Mouse (Mus musculus): ENCODE measurements around the gene Sult5a1. TPM values are rescaled to one million over a fixed set of nuclear protein-coding genes. Genes with fewer than 3 reads are reported as not detected.
"Not testable (repeated sequence)": the region's sequence is repeated elsewhere in the genome, so short reads cannot be mapped to it uniquely, and the experiment has no call there.

The Sult5a1 gene
- polyA plus RNA-seq, 1 experiment from 2014 or later, result 2.9 TPM

DNA sequence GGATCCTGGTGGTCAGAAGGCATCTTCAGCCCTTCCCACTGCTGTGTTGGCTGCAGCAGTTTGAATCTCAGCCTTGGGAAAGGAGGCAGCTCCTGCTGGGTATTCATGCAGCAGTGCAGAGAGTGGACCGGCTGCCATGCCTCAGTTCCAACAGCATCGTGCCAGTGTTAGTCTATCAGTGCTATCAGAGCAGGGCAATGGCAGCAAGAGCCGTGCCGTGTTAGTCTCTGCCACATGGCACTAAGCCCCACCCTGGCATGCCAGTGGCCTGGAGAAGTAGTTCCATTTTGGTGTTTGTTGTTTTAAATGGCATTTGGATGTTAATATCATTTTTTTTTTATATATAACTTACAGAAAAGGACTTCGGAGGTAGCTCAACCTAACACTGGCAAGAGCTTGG lies 49.2 kb downstream of the Sult5a1 start:
- Histone ChIP-seq H3K4me3 (ENCODE audit: low read depth, low read length) (no peak overlapping the region), H3K27me3 (ENCODE audit: control insufficient read depth, insufficient read depth, low read length) (no peaks in the 10 kb centered on the region), H3K9ac (ENCODE audit: low read length) (no peak overlapping the region), H3K4me2 (no peak overlapping the region), H3K27ac (ENCODE audit: low read depth, low read length) (no peak overlapping the region), H3K9me3 (ENCODE audit: control insufficient read depth, low read length) (no peaks in the 10 kb centered on the region), H3K36me3 (ENCODE audit: control insufficient read depth, insufficient read depth, low read length) (peaks cover 7% of the 10 kb centered on the region; the same call in 1 of the 2 replicates), H3K4me1 (ENCODE audit: control insufficient read depth, insufficient read depth, low read length) (peaks cover under 1% of the 10 kb centered on the region; the same call in 1 of the 2 replicates)
- WGBS, result 91% methylated on average over 5 of the region's 5 CpGs
- ATAC-seq (ENCODE audit: low FRiP score), result no peak
- DNase-seq (ENCODE audit: low spot score, missing footprints), result peak; percentile 70

DNA sequence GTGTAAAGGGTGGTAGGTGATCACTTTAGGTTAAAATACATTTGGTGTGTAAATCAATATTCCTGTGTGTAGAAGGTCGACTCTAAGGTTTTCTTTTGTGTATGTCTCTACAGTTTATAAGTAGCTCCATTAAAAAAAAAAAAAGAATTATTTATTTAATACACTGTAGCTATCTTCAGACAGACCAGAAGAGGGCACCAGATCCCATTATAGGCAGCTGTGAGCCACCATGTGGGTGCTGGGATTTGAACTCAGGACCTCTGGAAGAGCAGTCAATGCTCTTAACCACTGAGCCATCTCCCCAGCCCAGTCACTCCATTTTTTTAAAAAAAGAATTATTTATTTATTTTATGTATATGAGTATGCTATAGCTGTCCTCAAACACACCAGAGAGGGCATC lies 50.1 kb downstream of the Sult5a1 start:
- H3K4me3 ChIP-seq (ENCODE audit: low read depth, low read length), result no peak overlapping the region
- DNase-seq (ENCODE audit: low spot score, missing footprints) (peak; percentile 74), ATAC-seq (ENCODE audit: low FRiP score) (no peak)
- no peak overlapping the region for H3K27ac ChIP-seq (ENCODE audit: low read depth, low read length)
- peaks cover 9% of the 10 kb centered on the region for H3K4me1 ChIP-seq (ENCODE audit: control insufficient read depth, insufficient read depth, low read length)
- H3K9ac ChIP-seq (ENCODE audit: low read length), result no peak overlapping the region
- H3K27me3 ChIP-seq (ENCODE audit: control insufficient read depth, insufficient read depth, low read length), result no peaks in the 10 kb centered on the region
- peaks cover 7% of the 10 kb centered on the region; the same call in 1 of the 2 replicates for H3K36me3 ChIP-seq (ENCODE audit: control insufficient read depth, insufficient read depth, low read length)
- 71% methylated on average over 1 of the region's 1 CpGs for WGBS
- no peak overlapping the region for H3K4me2 ChIP-seq
- no peaks in the 10 kb centered on the region for H3K9me3 ChIP-seq (ENCODE audit: control insufficient read depth, low read length)

DNA sequence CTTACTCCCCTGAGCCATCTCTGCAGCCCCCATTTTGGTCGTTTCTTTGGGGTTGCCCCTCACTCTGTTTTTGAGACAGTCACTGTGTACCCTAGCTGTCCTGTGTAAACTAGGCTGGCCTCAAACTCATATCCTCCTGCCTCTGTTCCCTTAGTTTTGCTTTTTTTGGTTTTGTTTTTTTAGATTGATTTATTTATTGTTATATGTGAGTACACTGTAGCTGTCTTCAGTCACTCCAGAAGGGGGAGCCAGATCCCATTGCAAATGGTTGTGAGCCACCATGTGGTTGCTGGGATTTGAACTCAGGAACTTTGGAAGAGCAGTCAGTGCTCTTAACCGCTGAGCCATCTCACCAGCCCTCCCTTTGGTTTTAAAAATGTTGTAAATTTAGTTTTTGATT lies 51.6 kb downstream of the Sult5a1 start:
- Histone ChIP-seq H3K36me3 (ENCODE audit: control insufficient read depth, insufficient read depth, low read length) (peaks cover 7% of the 10 kb centered on the region; the same call in 1 of the 2 replicates), H3K27me3 (ENCODE audit: control insufficient read depth, insufficient read depth, low read length) (no peaks in the 10 kb centered on the region), H3K9me3 (ENCODE audit: control insufficient read depth, low read length) (no peaks in the 10 kb centered on the region), H3K27ac (ENCODE audit: low read depth, low read length) (no peak overlapping the region), H3K4me1 (ENCODE audit: control insufficient read depth, insufficient read depth, low read length) (peaks cover 11% of the 10 kb centered on the region), H3K9ac (ENCODE audit: low read length) (no peak overlapping the region), H3K4me2 (no peak overlapping the region), H3K4me3 (ENCODE audit: low read depth, low read length) (no peak overlapping the region)
- WGBS, result 50% methylated on average over 2 of the region's 2 CpGs
- DNase-seq (ENCODE audit: low spot score, missing footprints) (peak; percentile 85), ATAC-seq (ENCODE audit: low FRiP score) (no peak)

DNA sequence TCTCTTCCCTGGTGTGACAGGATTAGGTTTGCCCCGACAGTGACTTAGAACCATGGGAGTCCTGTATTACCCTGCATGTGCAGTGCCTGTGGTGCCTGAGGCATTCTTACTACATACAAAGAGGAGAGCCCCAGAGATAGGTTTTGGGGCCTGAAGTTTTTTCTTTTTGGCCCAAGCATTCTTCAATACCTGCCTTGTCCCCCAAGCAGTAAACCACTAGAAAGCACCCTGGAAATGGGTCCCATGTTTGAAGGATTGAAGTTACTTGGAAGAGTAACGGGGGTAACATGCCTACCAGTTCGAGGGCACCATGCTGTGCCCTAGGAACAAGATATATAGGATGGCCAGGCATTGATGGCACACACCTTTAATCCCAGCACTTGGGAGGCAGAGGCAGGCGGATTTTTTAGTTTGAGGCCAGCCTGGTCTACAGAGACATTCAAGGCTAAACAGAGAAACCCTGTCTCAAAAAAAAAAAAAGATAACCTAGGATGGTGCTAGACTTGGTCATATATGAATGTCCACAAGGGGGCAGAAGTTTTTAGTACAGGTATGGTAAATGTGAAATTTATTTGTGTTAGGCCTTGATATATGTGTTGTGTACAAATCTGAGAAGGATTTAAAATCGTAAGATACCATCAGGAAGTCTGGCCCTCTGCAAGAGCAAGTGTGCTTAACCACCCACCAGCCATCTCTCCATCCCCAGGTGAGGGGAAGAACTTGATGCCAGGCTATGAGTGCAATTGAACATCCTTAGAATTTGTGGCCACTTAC lies 52.4 kb downstream of the Sult5a1 start:
- peak; percentile 90 for DNase-seq (ENCODE audit: low spot score, missing footprints)
- 65% methylated on average over 5 of the region's 5 CpGs for WGBS

DNA sequence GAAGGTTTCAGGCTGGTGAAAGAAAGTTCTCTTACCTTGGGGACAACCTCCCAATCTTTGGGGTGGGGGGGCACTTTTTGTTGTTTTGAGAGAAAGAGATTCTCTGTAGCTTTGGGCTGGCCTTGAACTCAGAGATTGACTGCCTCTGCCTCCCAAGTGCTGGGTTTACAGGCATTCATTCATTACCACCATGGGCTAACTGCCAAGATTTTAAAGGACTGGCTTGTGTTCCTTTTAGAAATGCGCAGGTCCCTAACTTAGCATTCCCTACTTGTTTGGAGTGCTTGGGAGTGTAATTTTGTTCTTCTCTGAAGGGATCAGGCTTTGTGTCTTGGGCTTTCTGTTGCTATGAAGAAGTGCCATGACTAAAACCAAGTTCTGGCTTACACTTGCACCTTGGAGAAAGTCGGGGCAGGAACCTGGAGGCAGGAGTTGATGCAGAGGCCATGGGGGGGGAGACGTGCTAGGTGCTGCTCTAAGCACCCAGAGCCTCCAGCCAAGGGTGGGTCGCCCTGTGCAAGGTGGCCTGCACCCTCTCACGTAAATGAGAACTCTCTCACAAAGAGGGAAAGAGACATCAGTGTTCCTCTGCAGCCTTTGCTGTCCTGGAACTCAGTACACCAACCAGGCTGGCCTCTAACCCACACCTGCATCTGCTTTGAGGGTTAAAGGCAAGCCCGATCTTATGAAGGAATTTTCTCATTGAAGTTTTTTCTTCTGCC lies 53.9 kb downstream of the Sult5a1 start:
- WGBS, result 87% methylated on average over 6 of the region's 6 CpGs
- Histone ChIP-seq H3K4me2 (peak overlapping the region; percentile 92), H3K9me3 (ENCODE audit: control insufficient read depth, low read length) (no peaks in the 10 kb centered on the region), H3K27me3 (ENCODE audit: control insufficient read depth, insufficient read depth, low read length) (no peaks in the 10 kb centered on the region), H3K36me3 (ENCODE audit: control insufficient read depth, insufficient read depth, low read length) (peaks cover 7% of the 10 kb centered on the region; the same call in 1 of the 2 replicates), H3K27ac (ENCODE audit: low read depth, low read length) (no peak overlapping the region), H3K4me1 (ENCODE audit: control insufficient read depth, insufficient read depth, low read length) (peaks cover 11% of the 10 kb centered on the region), H3K4me3 (ENCODE audit: low read depth, low read length) (no peak overlapping the region), H3K9ac (ENCODE audit: low read length) (peak overlapping the region; percentile 97)
- ATAC-seq (ENCODE audit: low FRiP score) (no peak), DNase-seq (ENCODE audit: low spot score, missing footprints) (peak; percentile 76)

More for the DNA sequence above, 52.4 kb downstream of the Sult5a1 start:
- peaks cover 7% of the 10 kb centered on the region; the same call in 1 of the 2 replicates for H3K36me3 ChIP-seq (ENCODE audit: control insufficient read depth, insufficient read depth, low read length)
- H3K27me3 ChIP-seq (ENCODE audit: control insufficient read depth, insufficient read depth, low read length), result no peaks in the 10 kb centered on the region
- ATAC-seq (ENCODE audit: low FRiP score), result no peak
- H3K4me3 ChIP-seq (ENCODE audit: low read depth, low read length), result no peak overlapping the region
- H3K9ac ChIP-seq (ENCODE audit: low read length), result no peak overlapping the region
- H3K4me2 ChIP-seq, result no peak overlapping the region
- H3K4me1 ChIP-seq (ENCODE audit: control insufficient read depth, insufficient read depth, low read length), result peaks cover 11% of the 10 kb centered on the region
- no peak overlapping the region for H3K27ac ChIP-seq (ENCODE audit: low read depth, low read length)
- H3K9me3 ChIP-seq (ENCODE audit: control insufficient read depth, low read length), result no peaks in the 10 kb centered on the region

DNA sequence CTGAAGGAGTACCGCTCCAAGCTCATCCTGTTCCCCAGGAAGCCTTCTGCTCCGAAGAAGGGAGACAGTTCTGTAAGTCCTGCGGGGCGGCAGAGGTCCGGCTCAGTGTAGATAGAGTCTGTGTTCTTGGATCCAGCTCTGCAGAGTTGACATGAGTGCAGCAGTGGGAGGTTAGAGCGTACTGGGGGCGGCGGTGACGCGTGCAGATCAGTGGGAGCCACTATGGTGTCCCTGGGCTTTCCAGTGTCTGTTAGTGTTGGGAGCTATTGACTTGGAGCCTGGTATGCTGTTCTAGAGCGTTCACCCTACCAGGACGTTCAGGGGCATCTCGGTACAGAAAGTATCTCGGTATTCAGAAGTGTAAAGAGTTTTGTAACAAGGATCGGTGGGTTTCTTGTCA lies 54.8 kb downstream of the Sult5a1 start:
- ATAC-seq (ENCODE audit: low FRiP score), result no peak
- WGBS, result 21% methylated on average over 14 of the region's 15 CpGs

DNA sequence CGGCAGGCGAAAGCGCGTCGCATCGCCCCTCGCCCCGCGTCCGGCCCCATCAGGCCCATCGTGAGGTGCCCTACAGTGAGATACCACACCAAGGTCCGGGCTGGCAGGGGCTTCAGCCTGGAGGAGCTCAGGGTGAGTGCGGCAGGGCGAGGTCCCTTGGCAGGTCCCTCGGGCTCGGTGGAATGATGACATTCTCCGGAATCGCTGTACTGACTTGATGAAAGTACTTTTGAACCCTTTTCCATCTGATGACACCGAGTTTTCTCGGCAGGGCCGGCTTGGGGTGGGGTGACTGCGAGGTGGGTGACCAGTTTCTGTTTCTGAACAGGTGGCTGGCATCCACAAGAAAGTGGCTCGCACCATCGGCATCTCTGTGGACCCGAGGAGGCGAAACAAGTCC lies 55.3 kb downstream of the Sult5a1 start:
- H3K27me3 ChIP-seq (ENCODE audit: control insufficient read depth, insufficient read depth, low read length); H3K9me3 ChIP-seq (ENCODE audit: control insufficient read depth, low read length); H3K36me3 ChIP-seq (ENCODE audit: control insufficient read depth, insufficient read depth, low read length): not testable (repeated sequence)
- ATAC-seq (ENCODE audit: low FRiP score) (peak; percentile 17; the same call in 1 of the 2 replicates), DNase-seq (ENCODE audit: low spot score, missing footprints) (peak; percentile 92)
- Histone ChIP-seq H3K27ac (ENCODE audit: low read depth, low read length) (peak overlapping the region; percentile 91), H3K4me1 (ENCODE audit: control insufficient read depth, insufficient read depth, low read length) (peaks cover 11% of the 10 kb centered on the region), H3K9ac (ENCODE audit: low read length) (peak overlapping the region; percentile 97), H3K4me2 (peak overlapping the region; percentile 92), H3K4me3 (ENCODE audit: low read depth, low read length) (peak overlapping the region; percentile 84)
- WGBS, result under 1% methylated on average over 20 of the region's 26 CpGs

More for the DNA sequence above, 54.8 kb downstream of the Sult5a1 start:
- no peak overlapping the region for H3K27ac ChIP-seq (ENCODE audit: low read depth, low read length)
- H3K9ac ChIP-seq (ENCODE audit: low read length), result peak overlapping the region; percentile 97
- H3K4me3 ChIP-seq (ENCODE audit: low read depth, low read length), result peak overlapping the region; percentile 84
- DNase-seq (ENCODE audit: low spot score, missing footprints), result peak; percentile 87
- no peaks in the 10 kb centered on the region for H3K27me3 ChIP-seq (ENCODE audit: control insufficient read depth, insufficient read depth, low read length)
- peaks cover 7% of the 10 kb centered on the region; the same call in 1 of the 2 replicates for H3K36me3 ChIP-seq (ENCODE audit: control insufficient read depth, insufficient read depth, low read length)
- peak overlapping the region; percentile 92 for H3K4me2 ChIP-seq
- peaks cover 11% of the 10 kb centered on the region for H3K4me1 ChIP-seq (ENCODE audit: control insufficient read depth, insufficient read depth, low read length)
- H3K9me3 ChIP-seq (ENCODE audit: control insufficient read depth, low read length), result no peaks in the 10 kb centered on the region

DNA sequence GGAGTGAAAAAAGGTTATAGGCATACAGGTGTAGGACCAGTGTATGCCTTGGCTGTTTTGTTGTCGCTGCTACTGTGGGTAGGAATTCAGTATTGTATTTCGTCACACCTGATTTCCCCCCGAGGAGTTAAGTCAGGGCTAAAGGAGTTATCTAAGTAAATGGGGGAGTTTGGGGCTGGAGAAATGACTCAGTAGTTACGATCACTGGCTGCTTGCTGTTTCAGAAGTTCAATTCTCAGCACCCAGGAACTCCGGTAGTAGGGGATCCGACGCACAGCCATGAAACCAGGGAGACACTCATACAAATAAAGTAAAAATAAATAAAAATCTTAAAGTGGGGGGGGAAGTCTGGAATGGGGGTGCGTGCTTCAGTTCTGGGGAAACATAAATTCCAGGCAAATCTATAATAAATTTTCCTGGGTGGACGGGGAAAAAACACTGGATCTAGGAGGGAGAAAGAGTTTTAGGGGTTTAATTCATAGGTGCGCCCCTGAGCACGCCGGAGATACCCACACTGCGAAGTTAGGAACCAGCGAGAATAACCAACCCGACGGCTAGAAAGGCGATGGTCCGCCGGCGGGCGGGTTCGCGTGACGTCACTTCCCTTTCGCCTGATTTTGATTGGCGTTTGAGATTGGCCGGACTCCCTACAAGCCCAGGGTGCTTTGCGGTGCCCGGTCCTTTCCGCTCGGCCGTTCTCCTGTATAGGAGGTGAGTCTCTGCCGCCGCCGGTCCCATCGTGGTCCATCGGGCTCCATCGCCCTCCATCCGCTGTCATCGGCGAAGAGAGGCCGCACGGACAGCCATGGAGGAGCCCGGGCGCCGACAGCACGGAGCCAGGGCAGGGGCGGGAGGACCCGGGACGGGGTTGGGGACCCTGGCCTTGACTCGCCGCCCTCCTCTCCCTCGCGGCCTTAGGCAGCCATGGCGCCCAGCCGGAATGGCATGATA lies 56.1 kb downstream of the Sult5a1 start, which contains the start of gene Rpl13:
Gene Rpl13 (plus strand): TSS at position 616 of the 951 bp plus-strand sequence.
- ATAC-seq (ENCODE audit: low FRiP score) (peak; percentile 95), DNase-seq (ENCODE audit: low spot score, missing footprints) (peak; percentile 100)
- peaks cover 11% of the 10 kb centered on the region for H3K4me1 ChIP-seq (ENCODE audit: control insufficient read depth, insufficient read depth, low read length)
- peak within 1 kb of the TSS; percentile 91 for H3K27ac ChIP-seq (ENCODE audit: low read depth, low read length)
- no peaks in the 10 kb centered on the region for H3K9me3 ChIP-seq (ENCODE audit: control insufficient read depth, low read length)
- WGBS, result 1% methylated on average over 56 of the region's 56 CpGs
- no peaks in the 10 kb centered on the region for H3K27me3 ChIP-seq (ENCODE audit: control insufficient read depth, insufficient read depth, low read length)
- peak within 1 kb of the TSS; percentile 92 for H3K4me2 ChIP-seq
- peaks cover 7% of the 10 kb centered on the region for H3K36me3 ChIP-seq (ENCODE audit: control insufficient read depth, insufficient read depth, low read length)
- peak within 1 kb of the TSS; percentile 84 for H3K4me3 ChIP-seq (ENCODE audit: low read depth, low read length)
- H3K9ac ChIP-seq (ENCODE audit: low read length), result peak within 1 kb of the TSS; percentile 97

Measured in midbrain, embryonic 11.5 days (tissue).